In the genomic region with DNA sequence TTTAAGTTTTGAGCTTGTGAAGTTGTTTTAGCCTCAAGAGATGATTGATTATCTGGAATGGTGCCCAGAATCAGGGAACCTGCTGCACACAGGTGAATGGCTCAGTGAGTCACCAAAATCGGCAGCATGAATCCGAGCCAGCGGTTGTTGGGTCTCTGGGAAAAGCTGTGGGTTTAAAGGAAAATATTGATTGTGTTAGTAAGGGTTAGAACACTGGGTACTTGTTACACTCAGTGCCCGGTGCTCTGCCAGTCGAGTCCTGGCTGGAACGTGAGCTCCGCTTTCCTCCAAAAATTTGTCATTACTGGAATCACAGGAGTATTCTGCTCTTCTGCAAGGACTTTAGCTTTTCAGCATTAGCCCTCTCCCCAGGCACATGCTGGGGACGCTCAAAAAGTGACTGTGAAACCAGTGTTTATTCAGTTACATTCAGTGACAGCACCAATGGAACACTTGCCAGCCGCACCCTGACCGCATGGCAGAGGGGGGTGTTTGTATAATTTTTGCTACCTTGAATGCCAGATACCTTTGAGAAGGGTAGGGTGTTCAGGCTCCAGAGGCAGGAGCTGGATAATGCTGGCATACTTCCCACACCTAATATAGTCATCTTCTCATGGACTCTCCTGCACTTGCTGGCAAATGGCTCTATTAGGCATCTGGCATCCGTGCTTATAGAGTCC, we compare ENCODE assay signal across 15 mouse cellular contexts. TPM values are rescaled to one million over a fixed set of nuclear protein-coding genes. Genes with fewer than 3 reads are reported as not detected.
A peak's percentile ranks its signal among the peaks of the same experiment; 100 is the strongest.
DNase-seq lines count a peak whose midpoint lies in the region; ATAC-seq lines count a peak whose summit lies in the region.
"Had no signal": no experiment of that assay in that cellular context is flagged by ENCODE, and none has a peak within 500 bp of the region (broad histone marks: within the 10 kb centered on the region; RNA-seq: fewer than 3 reads in every experiment).

No protein-coding gene starts in this region.

- no peak for DNase-seq in hindbrain, embryonic 14.5 days (ENCODE audit: low spot score)
- DNase-seq in urinary bladder, postnatal 36 days (ENCODE audit: low spot score in 2 of 2) = peak; percentile 10 to 14
- no peak for DNase-seq in urinary bladder, postnatal 10 days (ENCODE audit: low spot score)
- peak; percentile 29 for DNase-seq in lung, postnatal 14 days
- DNase-seq in kidney, postnatal 10 days = no peak
- no peak for DNase-seq in left cerebral cortex, postnatal 25 days (ENCODE audit: low spot score in 2 of 2)
- DNase-seq: adrenal gland, postnatal 10 days; cerebellum, adult 9-11 months; heart, adult 2 months; layer of hippocampus, adult 9-11 months; left cerebral cortex, postnatal 4 days had no signal

- H3K27me3 ChIP-seq in hindbrain, embryonic 16.5 days (replicated peaks; ENCODE audit: control insufficient read depth, insufficient read depth, low read length) = no peaks in the 10 kb centered on the region
- H3K27me3 ChIP-seq in hindbrain, embryonic 14.5 days (ENCODE audit: control insufficient read depth, insufficient read depth, low read length) = no peaks in the 10 kb centered on the region
- H3K27me3 ChIP-seq: forebrain, embryonic 12.5 days; midbrain, embryonic 13.5 days had no signal

- H3K4me1 ChIP-seq in hindbrain, embryonic 16.5 days (ENCODE audit: control insufficient read depth, insufficient read depth, low read depth, low read length) = no peaks in the 10 kb centered on the region
- H3K4me1 ChIP-seq in hindbrain, embryonic 14.5 days (replicated peaks; ENCODE audit: control insufficient read depth, insufficient read depth, low read length) = no peaks in the 10 kb centered on the region
- H3K4me1 ChIP-seq: forebrain, embryonic 12.5 days; midbrain, embryonic 13.5 days had no signal

- intact Hi-C loops in left cerebral cortex, postnatal 25 days (cut with DNase I) = no loop called here

- no peak overlapping the region for H3K9ac ChIP-seq in hindbrain, embryonic 16.5 days (ENCODE audit: low read depth, low read length)
- H3K9ac ChIP-seq in hindbrain, embryonic 14.5 days = no peak overlapping the region
- H3K9ac ChIP-seq: forebrain, embryonic 12.5 days; midbrain, embryonic 13.5 days had no signal

- WGBS in hindbrain, embryonic 16.5 days = 80% methylated on average over 11 of the region's 11 CpGs
- 83% methylated on average over 11 of the region's 11 CpGs for WGBS in hindbrain, embryonic 14.5 days

- H3K9me3 ChIP-seq in hindbrain, embryonic 16.5 days (ENCODE audit: control insufficient read depth, low read length) = no peaks in the 10 kb centered on the region
- no peaks in the 10 kb centered on the region for H3K9me3 ChIP-seq in hindbrain, embryonic 14.5 days (ENCODE audit: control insufficient read depth, low read length)
- H3K9me3 ChIP-seq: forebrain, embryonic 12.5 days; midbrain, embryonic 13.5 days had no signal

- 0 out of 2 replicates have a peak, but pooled peaks have one; percentile 34 for ATAC-seq in hindbrain, embryonic 16.5 days
- no peak; the same call in 1 of the 2 replicates for ATAC-seq in hindbrain, embryonic 14.5 days (ENCODE audit: low FRiP score)
- ATAC-seq: midbrain, embryonic 13.5 days had no signal

- H3K27ac ChIP-seq in hindbrain, embryonic 16.5 days (ENCODE audit: low read depth, low read length) = no peak overlapping the region
- H3K27ac ChIP-seq in hindbrain, embryonic 14.5 days = no peak overlapping the region
- H3K27ac ChIP-seq: forebrain, embryonic 12.5 days; heart, adult 2 months; kidney, postnatal 0 days; midbrain, embryonic 13.5 days had no signal

- H3K4me3 ChIP-seq in hindbrain, embryonic 16.5 days (ENCODE audit: low read length) = no peak overlapping the region
- H3K4me3 ChIP-seq in hindbrain, embryonic 14.5 days (replicated peaks; ENCODE audit: low read length) = no peak overlapping the region
- H3K4me3 ChIP-seq: forebrain, embryonic 12.5 days; heart, adult 2 months; midbrain, embryonic 13.5 days had no signal

- no peaks in the 10 kb centered on the region for H3K36me3 ChIP-seq in hindbrain, embryonic 16.5 days (ENCODE audit: control insufficient read depth, insufficient read depth, low read length)
- H3K36me3 ChIP-seq in hindbrain, embryonic 14.5 days (replicated peaks; ENCODE audit: control insufficient read depth, insufficient read depth) = no peaks in the 10 kb centered on the region
- H3K36me3 ChIP-seq: midbrain, embryonic 13.5 days had no signal

- H3K4me2 ChIP-seq in hindbrain, embryonic 16.5 days (ENCODE audit: low read length) = no peak overlapping the region
- no peak overlapping the region for H3K4me2 ChIP-seq in hindbrain, embryonic 14.5 days (replicated peaks)
- H3K4me2 ChIP-seq: forebrain, embryonic 12.5 days; midbrain, embryonic 13.5 days had no signal

RNA-seq across cellular contexts. Expression of gene Arhgef26, which starts 11.2 kb away (rescaled TPM):
- polyA plus RNA-seq in hindbrain, embryonic 16.5 days (2015; fragmentation: Nextera tagmentation; extraction: Ambion mirVana) = 14.9 and 16.2 TPM in 2 replicates
- polyA plus RNA-seq in hindbrain, embryonic 14.5 days (2014; fragmentation: Nextera tagmentation; extraction: Ambion mirVana) = 11.3 and 11.7 TPM in 2 replicates
- 10 to 100 TPM; 22.7 to 27.4 TPM for total RNA-seq in left cerebral cortex, postnatal 25 days (2021)

Comparison
In these comparisons a context has a peak if more than half of its experiments do, and no peak if none do; other contexts are left out.
1. DNase-seq: peak in urinary bladder, postnatal 36 days (2 of 2) and lung, postnatal 14 days (single experiment); none in hindbrain, embryonic 14.5 days (single experiment), urinary bladder, postnatal 10 days (single experiment), kidney, postnatal 10 days (single experiment) and left cerebral cortex, postnatal 25 days (0 of 2).